Mouse (Mus musculus) R1 (cell line): Measurements from ENCODE around the gene Cutc.
A peak's percentile ranks its signal among the peaks of the same experiment; 100 is the strongest.

ENCODE experiments used
- DNase-seq: peaks from one replicate; pipeline ENCODE4 v3.0.0-alpha.2; 2018; ENCODE audit warnings: low read depth, low spot score

The Cutc gene

GRCm38 (mm10) chr19:43793951-43794350, 41.2 kb downstream of the Cutc start:
- DNase-seq: no peak

DNA sequence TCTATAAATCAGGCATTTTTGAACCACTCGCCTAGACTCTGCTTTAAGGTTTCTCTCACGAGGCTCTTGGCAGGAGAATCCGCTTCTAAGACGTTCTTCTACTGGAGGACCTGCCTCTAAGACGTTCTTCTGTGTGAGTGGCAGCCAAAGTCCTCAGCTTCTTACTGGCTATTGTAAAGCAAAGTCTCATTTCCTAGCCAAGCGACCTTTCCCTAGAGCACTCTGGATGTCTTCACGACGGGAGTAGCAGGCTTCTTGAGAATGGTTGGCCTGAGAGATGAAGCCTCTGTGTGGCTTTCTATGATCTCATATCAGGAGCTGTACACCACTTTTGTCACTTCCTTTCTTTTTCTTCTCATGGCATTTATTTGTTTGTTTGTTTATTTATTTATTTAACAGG, 42.7 kb downstream of the Cutc start:
- DNase-seq: peak; percentile 33

- DNase-seq: no peak
Observed at GRCm38 (mm10) chr19:43797216-43797615, 44.4 kb downstream of the Cutc start.

- DNase-seq: no peak
Observed at GRCm38 (mm10) chr19:43801427-43802051, 48.7 kb downstream of the Cutc start.

- DNase-seq: peak; percentile 36
Observed at GRCm38 (mm10) chr19:43803866-43804265, 51.1 kb downstream of the Cutc start.

DNA sequence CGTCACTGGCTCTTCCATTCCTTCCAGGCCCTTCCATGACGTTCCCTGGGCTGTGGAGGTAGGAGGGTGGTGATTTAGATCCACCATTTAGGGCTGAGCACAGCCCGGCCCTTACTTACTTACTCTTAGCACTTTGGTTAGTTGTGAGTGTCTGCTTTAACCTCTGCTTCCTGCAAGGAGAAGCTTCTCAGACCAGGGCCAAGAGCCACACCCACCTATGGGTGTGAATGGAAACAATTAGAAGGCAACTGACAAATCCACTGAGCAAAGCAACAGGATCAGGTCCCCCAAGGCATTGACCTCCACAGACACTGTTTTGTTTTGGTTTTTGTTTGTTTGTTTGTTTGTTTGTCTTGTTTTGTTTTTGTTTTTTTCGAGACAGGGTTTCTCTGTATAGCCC, 56.5 kb downstream of the Cutc start:
- DNase-seq: peak; percentile 39

- DNase-seq: no peak
Observed at GRCm38 (mm10) chr19:43811419-43811818, 58.6 kb downstream of the Cutc start.

DNA sequence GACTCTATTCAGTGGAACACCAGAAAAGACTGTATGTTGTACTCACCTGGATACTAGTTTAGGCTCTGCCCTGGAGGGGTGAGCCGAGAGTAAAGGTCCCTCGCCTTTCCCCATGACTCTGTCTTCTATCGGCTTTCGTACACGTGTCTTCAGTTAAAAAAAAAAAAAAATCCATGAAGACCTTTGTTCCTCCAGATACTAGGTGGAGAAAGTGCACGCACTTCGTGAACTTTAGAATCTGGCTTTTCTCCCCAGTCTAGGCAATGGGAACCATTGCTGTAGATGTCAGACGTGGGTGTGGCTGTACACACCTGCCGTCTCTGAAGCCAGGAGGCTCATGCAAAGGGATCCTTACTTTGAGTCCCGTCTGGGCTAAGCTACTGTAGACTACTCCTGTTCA, 60.5 kb downstream of the Cutc start:
- no peak for DNase-seq

- DNase-seq: no peak
Observed at GRCm38 (mm10) chr19:43815661-43816414, 63.0 kb downstream of the Cutc start.
